Mouse (Mus musculus) neural tube, embryonic 14.5 days (tissue): ENCODE results near the gene Krtap29-1. TPM values are rescaled to one million over a fixed set of nuclear protein-coding genes. Genes with fewer than 3 reads are reported as not detected.

ENCODE experiments used
- ATAC-seq: fragments of 200-750 bp; cut with Nextera tagmentation; 2 replicates; pipeline ENCODE4 v1.8.0; 2017; ENCODE audit warnings: low read depth, mild to moderate bottlenecking, moderate TSS enrichment, moderate library complexity
- H3K27ac ChIP-seq: fragments of 300-500 bp; sonication (generic); 2 replicates; pipeline ENCODE4 v1.5.1; 2014; ENCODE audit warnings: low read depth, mild to moderate bottlenecking, control low read depth, low read length, moderate library complexity, mixed read lengths
- H3K27me3 ChIP-seq: fragments of 300-500 bp; sonication (generic); 2 replicates; pipeline ENCODE4 v1.6.1; 2014; ENCODE audit warnings: low read length; ENCODE audit not compliant: control insufficient read depth, insufficient read depth
- H3K36me3 ChIP-seq: fragments of 300-500 bp; sonication (generic); 2 replicates; pipeline ENCODE4 v1.6.1; 2014; ENCODE audit warnings: low read length, mixed read lengths; ENCODE audit not compliant: control insufficient read depth, insufficient read depth
- H3K4me1 ChIP-seq: fragments of 300-500 bp; sonication (generic); 2 replicates; pipeline ENCODE4 v1.6.1; 2014; ENCODE audit warnings: low read length; ENCODE audit not compliant: control insufficient read depth, insufficient read depth
- H3K4me2 ChIP-seq: fragments of 300-500 bp; sonication (generic); 2 replicates; pipeline ENCODE4 v1.6.1; 2014; ENCODE audit warnings: mild to moderate bottlenecking, low read depth, low read length, control low read depth
- H3K4me3 ChIP-seq: fragments of 300-500 bp; sonication (generic); 2 replicates; pipeline ENCODE4 v1.5.1; 2014; ENCODE audit warnings: low read depth, low read length, control low read depth, mixed read lengths
- H3K9ac ChIP-seq: fragments of 300-500 bp; sonication (generic); replicated peaks from 2 replicates; pipeline ENCODE4 v1.6.1; 2014; ENCODE audit warnings: low read depth, mild to moderate bottlenecking, control low read depth, low read length, mixed read lengths
- H3K9me3 ChIP-seq: fragments of 300-500 bp; sonication (generic); 2 replicates; pipeline ENCODE4 v1.6.1; 2016; ENCODE audit warnings: low read length; ENCODE audit not compliant: control insufficient read depth
- WGBS: fragments of 180-500 bp; shearing (Covaris S2); extraction: QIAGEN DNeasy Blood & Tissue Kit; methylation state at CpG from one replicate; pipeline ENCODE4 v1.1.7; 2014; 5-methylcytosine and 5-hydroxymethylcytosine counted together
- polyA plus RNA-seq: library from polyadenylated mRNA; unstranded; fragments of >200 nt; fragmentation: Nextera tagmentation; extraction: Ambion mirVana; gene quantifications from 2 replicates; pipeline ENCODE4 v1.2.1, GENCODE M21; 2014

Gene Krtap29-1
- polyA plus RNA-seq, result not detected in 2 replicates

DNA sequence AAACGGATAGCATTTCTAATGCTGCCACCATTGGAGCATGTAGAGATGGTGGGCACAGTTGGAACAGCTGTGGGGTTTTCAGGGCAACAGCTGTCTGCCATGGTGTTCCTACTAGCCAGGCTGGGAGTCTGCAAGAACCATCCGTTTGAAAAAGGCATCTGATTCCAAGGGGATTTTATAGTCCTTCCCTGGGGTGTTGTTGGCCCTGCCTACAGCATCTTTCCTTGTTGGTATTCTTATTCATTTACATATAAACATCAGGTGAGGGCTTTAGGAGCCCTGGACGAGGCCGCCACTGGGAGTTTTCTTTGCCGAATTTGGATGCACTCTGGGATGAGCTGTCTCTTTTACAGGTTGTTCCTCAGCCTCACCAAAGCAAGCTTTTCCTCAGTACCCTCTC, at the start of gene Krtap29-1:
Gene Krtap29-1 (minus strand): TSS at position 101 of the 400 bp plus-strand sequence.
- Histone ChIP-seq H3K4me2 (no peak within 1 kb of the TSS), H3K9ac (no peak within 1 kb of the TSS), H3K27ac (no peak within 1 kb of the TSS), H3K4me1 (no peaks in the 10 kb centered on the region), H3K27me3 (no peaks in the 10 kb centered on the region), H3K4me3 (no peak within 1 kb of the TSS), H3K36me3 (no peaks in the 10 kb centered on the region), H3K9me3 (no peaks in the 10 kb centered on the region)
- WGBS, result 55% methylated on average over 5 of the region's 5 CpGs
- ATAC-seq, result no peak

DNA sequence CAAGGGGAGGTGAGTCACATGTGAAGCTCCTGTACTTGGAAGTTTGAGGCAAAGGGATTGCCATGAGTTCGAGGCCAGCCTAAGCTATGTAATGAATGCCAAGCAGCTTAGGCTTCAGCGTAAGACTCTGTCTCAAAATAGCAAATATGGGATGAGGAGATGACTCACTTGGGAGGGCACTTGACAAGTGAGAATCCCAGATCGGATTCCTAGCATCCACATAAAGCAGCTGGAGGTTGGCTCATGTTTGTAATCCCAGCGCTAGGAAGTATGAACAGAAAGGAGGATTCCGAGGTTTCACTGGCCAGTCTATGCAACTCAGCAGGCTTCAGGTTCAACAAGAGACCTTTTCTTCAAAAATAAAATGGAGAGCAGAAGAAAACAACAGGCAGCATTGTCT, 42.6 kb upstream of the Krtap29-1 start:
- Histone ChIP-seq H3K4me1 (no peaks in the 10 kb centered on the region), H3K36me3 (no peaks in the 10 kb centered on the region), H3K4me2 (no peak overlapping the region), H3K9ac (no peak overlapping the region), H3K9me3 (no peaks in the 10 kb centered on the region), H3K27me3 (no peaks in the 10 kb centered on the region), H3K4me3 (no peak overlapping the region), H3K27ac (no peak overlapping the region)
- 83% methylated on average over 5 of the region's 5 CpGs for WGBS
- ATAC-seq, result no peak

DNA sequence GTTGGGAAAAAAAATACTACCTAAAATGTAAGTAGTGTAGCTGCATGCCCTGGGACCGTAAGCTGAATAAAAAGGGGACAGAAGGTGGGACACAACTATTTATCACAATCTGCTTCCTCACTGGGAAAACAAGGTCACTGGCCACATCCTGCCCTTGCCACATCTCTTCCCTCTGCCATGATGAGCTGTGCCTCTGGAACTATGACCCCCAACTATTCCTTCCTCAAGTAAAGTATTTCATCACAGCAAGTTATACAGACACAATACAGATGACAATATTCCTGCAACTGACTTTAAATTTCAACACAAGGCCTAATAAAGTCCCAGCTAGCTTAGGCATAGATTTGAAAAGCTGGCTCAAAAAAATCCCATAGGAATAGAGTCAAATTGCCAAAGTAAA, 40.6 kb upstream of the Krtap29-1 start:
- Histone ChIP-seq H3K4me1 (no peaks in the 10 kb centered on the region), H3K27me3 (no peaks in the 10 kb centered on the region), H3K4me2 (no peak overlapping the region), H3K27ac (no peak overlapping the region), H3K4me3 (no peak overlapping the region), H3K9me3 (no peaks in the 10 kb centered on the region), H3K9ac (no peak overlapping the region), H3K36me3 (no peaks in the 10 kb centered on the region)
- 94% methylated on average over 1 of the region's 1 CpGs for WGBS
- ATAC-seq, result no peak

DNA sequence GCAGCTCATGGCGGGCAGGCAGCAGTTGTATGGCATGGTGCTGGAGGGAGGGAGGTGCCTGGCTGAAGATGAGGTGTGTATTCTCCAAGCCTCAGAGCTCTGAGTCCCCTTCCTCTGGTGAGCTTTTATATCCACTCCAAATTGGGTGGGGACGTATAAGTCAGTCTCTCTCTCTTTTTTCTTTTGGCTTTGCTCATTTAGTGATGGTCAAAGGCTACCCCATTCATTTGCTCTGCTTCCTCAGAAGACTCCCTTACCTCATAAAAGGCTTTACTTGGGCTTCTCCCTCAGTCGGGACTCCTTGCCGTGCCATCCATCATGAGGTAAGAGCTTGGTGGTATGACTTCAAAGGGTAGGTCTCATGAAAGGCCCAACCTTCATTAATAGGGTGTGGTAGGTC, 37.3 kb upstream of the Krtap29-1 start, which contains the start of gene Krt33a:
Gene Krt33a (minus strand): TSS at position 101 of the 400 bp plus-strand sequence.
- Histone ChIP-seq H3K4me1 (no peaks in the 10 kb centered on the region), H3K9me3 (no peaks in the 10 kb centered on the region), H3K36me3 (no peaks in the 10 kb centered on the region), H3K4me3 (no peak within 1 kb of the TSS), H3K9ac (no peak within 1 kb of the TSS), H3K4me2 (no peak within 1 kb of the TSS), H3K27me3 (no peaks in the 10 kb centered on the region), H3K27ac (no peak within 1 kb of the TSS)
- WGBS, result 81% methylated on average over 4 of the region's 4 CpGs
- no peak for ATAC-seq

DNA sequence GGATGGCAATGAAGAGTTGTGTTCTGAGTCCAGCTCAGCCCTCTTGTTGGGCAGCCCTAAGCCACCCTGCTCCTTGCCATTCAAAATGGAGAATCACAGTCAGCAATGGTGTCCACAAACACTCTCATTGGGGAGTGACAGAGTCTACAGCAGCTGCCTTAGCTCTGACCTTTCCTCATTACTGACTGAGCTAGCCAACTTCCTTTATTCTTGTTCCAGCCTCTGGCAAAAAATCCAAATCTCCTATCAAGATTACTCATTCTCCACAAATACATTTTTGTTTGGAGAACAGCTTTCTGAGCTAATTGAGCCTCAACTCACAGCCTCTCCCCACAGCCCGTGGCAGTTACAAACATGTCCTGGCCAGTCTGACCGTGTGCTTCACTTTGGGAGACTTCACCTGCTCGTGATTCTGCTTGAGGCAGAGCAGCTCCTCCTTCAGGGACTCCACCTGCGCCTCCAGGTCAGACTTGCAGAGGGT, 34.9 kb upstream of the Krtap29-1 start:
- ATAC-seq, result no peak
- Histone ChIP-seq H3K9ac (no peak overlapping the region), H3K4me1 (no peaks in the 10 kb centered on the region), H3K27me3 (no peaks in the 10 kb centered on the region), H3K4me3 (no peak overlapping the region), H3K27ac (no peak overlapping the region), H3K4me2 (no peak overlapping the region), H3K36me3 (no peaks in the 10 kb centered on the region), H3K9me3 (no peaks in the 10 kb centered on the region)
- WGBS, result 86% methylated on average over 4 of the region's 4 CpGs

DNA sequence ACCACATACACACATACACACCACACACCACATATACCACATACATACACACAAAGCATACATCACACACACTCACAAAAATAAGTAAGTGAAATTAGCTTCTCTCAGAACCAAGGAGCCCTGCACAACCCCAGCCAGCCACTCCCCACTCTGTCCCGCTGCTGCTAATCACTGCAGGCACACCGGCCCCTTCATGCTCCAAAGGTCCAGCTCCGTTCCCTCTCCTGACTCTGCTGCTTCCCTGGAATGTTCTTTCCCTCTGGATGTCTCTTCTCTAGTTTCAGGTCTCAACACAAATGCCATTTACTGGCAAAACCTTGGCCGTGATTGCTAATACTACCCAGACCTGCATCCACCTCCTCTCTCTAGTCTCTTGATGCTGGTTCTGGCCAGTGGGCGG, 31.8 kb upstream of the Krtap29-1 start:
- H3K9ac ChIP-seq, result no peak overlapping the region
- no peaks in the 10 kb centered on the region for H3K36me3 ChIP-seq
- no peaks in the 10 kb centered on the region for H3K9me3 ChIP-seq
- no peak for ATAC-seq
- H3K4me1 ChIP-seq, result no peaks in the 10 kb centered on the region
- no peak overlapping the region for H3K4me2 ChIP-seq
- WGBS, result 85% methylated on average over 5 of the region's 5 CpGs
- H3K27me3 ChIP-seq, result no peaks in the 10 kb centered on the region
- H3K27ac ChIP-seq, result no peak overlapping the region
- no peak overlapping the region for H3K4me3 ChIP-seq

DNA sequence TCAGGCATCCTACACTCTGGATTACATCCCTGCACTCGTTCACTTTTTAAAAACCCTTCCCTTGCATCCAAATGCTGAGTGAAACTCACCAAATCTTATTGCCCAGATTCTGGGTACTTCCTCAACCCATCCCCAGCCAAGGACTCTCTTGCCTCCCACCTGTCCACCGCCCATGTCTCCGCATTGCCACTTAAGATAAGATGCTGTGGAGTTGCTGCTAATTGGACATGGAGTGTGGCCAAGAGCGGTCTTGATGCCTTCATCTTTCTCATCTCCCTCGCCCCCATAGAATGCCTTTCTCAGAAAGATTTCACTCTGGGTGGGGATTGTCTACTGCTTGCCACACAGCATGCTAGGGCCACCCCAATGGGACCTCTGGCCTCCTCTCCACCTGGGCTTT, 29.5 kb upstream of the Krtap29-1 start:
- ATAC-seq, result no peak
- H3K4me1 ChIP-seq, result no peaks in the 10 kb centered on the region
- no peak overlapping the region for H3K4me3 ChIP-seq
- H3K36me3 ChIP-seq, result no peaks in the 10 kb centered on the region
- WGBS, result 89% methylated on average over 5 of the region's 5 CpGs
- no peak overlapping the region for H3K4me2 ChIP-seq
- no peaks in the 10 kb centered on the region for H3K27me3 ChIP-seq
- H3K9ac ChIP-seq, result no peak overlapping the region
- H3K27ac ChIP-seq, result no peak overlapping the region
- H3K9me3 ChIP-seq, result no peaks in the 10 kb centered on the region

DNA sequence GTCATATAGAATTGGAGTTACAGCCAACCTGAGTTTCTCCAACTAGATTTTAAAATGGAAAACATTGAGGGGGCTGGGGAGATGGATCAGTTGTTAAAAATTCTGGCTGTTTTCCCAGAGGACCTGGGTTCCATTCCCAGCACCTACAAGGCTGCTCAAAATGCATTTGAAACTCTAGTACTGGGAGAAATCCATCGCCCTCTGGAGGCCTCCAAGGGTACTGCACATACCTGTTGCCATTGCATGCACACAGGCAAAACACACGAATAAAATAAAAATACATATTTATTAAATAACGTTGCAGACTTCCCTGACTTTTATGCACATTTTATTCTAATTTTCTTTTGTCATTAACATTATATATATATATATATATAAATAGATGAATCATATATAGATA, 27.8 kb upstream of the Krtap29-1 start:
- H3K27ac ChIP-seq, result no peak overlapping the region
- H3K9me3 ChIP-seq, result no peaks in the 10 kb centered on the region; the same call in none of the 2 replicates
- no peaks in the 10 kb centered on the region for H3K4me1 ChIP-seq
- no peaks in the 10 kb centered on the region for H3K27me3 ChIP-seq
- H3K9ac ChIP-seq, result no peak overlapping the region
- H3K36me3 ChIP-seq, result no peaks in the 10 kb centered on the region
- no peak overlapping the region for H3K4me3 ChIP-seq
- no peak for ATAC-seq
- no peak overlapping the region for H3K4me2 ChIP-seq
- WGBS, result 60% methylated on average over 3 of the region's 3 CpGs

DNA sequence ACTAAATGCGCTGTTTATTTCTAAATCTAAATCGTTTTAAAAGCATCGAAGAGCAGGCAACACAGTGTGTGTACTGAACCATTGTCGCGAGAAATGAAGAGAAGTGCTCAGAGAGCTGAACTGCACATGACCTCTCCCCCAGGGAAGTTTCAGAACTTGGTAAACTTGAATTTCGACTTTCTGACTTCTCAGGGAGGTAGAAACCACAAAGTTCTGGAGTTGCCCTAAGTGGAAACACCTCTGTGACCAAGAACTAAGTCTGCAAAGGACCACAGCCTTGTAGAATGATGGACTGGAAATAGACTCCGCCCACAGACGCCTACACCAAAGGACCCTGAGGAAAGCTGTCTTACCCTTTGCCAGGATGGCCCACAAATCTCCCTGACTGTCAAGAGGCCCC, 27.1 kb upstream of the Krtap29-1 start:
- no peak for ATAC-seq
- 87% methylated on average over 8 of the region's 8 CpGs for WGBS
- H3K27me3 ChIP-seq, result no peaks in the 10 kb centered on the region

More for the DNA sequence above, 27.1 kb upstream of the Krtap29-1 start:
- Histone ChIP-seq H3K4me2 (no peak overlapping the region), H3K27ac (no peak overlapping the region), H3K9me3 (no peaks in the 10 kb centered on the region; the same call in none of the 2 replicates), H3K9ac (no peak overlapping the region), H3K4me1 (no peaks in the 10 kb centered on the region), H3K36me3 (no peaks in the 10 kb centered on the region), H3K4me3 (no peak overlapping the region)
